Mouse (Mus musculus) mature B cell (primary cell): Measurements from ENCODE around the gene Fam210b.

Experiments used
- in situ Hi-C: fragments of 300-500 bp; cut with MboI; formaldehyde crosslinking; loops from 2 replicates; pipeline ENCODE4 v1.14.3; 2019

Gene Fam210b

DNA sequence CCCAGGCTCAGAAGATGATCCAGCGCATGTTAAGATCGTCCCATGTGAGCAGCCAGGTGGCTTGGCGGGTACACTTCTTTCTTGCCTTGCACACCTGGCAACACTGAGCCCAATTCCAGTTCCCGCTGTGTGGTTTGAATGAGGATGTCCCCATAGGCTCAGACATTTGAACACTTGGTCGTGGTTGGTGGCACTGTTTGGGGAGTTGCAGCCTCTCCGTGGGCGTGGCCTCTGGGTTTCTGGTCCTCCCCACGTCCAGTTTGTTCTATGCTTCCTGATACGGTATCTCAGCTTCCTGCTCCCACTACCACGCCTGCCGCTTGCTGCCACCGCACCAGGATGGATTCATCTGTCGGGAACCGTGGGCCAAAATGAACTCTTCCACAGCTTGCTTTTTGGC is 4.4 kb downstream of the Fam210b start:
- in situ Hi-C loops: no loop called here

DNA sequence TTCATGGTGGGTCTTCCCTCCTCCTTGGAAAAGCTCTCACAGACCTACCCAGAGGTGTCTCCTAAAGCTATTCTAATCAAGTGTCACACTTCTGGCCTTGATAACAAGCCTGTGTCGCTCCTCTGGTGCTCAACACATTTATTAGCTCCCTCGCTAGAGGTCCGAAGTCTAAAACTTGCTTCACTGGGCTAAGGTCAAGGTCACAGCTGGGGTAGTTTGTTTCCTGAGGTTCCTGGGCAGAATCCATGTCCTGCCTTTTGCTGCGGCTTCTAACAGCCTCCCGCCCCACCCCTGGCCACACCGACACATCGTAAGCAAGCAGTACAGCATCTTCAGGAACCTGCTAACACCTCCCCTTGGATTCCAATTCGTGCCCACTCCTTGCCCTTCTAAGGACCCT is 5.4 kb downstream of the Fam210b start:
- in situ Hi-C loops: no loop called here

DNA sequence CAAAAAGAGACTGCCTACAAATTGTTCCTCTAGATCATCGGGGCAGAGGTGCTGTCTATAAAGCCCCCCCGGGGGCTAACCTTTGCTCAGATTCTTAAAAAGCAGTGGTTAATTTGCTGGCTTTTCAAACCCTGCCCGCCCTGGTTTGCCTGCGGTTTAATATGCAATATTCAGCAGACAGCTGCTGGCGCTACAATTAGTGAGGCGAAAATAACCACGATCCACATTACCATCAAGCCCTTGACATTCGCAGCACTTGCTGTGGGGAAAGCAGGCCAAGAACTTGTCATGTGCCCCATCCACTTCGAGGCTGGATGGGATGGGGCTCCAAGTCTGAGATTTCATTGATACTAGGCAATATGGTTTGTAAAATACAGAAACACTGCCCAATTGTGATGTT is 7.9 kb downstream of the Fam210b start:
- in situ Hi-C loops: no loop called here

DNA sequence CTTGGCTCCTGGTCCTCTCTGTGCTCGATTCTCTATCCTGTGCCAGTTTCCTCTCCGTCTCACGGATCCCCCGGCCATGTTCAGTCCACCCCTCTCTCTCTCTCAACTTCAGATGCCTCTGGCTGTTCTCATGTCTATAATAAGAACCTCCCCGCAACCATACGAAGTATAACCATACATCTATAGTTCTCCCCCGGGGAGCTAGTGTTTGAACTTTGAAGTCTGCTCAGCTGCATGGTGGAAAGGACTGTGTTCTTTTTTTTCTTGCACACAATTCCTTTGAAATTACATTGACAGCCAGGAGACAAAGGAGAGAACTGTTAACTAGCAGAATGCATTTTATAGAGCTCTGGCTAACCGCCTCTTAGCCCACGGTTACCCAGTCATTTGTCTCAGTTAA is 9.4 kb downstream of the Fam210b start:
- in situ Hi-C loops: no loop called here

DNA sequence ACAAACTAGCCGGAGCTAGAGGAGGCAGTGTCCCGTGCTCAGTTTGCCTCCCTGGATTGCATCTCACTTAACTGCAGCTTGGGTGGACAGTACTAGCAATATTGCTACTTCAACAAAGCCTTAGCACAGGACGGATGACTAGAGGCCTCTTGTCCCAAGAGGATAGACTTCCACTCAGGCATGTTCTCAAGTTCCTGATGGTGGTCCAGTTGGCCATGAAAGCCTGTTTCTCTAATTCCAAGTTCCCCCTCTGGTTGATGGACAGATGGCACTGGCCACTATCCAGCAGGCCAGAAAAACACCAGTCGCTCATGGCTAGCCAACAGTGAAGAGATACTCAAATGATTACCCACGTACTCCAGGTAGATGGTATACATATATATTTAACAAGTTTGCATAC is 10.5 kb downstream of the Fam210b start:
- in situ Hi-C loops: no loop called here

DNA sequence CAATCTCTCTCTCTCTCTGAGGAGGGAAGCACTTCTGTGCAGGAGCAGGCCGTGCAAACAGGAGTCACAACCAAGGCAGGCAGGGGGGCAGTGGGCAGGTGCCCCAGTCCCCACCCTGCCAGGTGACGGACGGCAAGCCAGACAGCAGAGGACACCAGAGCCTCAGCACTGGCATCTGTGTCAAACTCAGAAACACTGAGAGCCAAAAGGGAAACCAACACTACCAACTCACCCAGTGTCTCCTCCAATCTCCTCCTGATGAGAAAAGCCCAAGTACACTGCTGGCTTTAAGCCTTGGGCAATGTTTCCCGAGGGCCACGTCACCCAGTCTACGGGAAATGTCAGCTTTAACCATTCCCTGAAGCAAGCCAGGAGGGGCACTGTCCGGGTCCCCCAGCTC is 17.8 kb downstream of the Fam210b start:
- in situ Hi-C loops: no loop called here

DNA sequence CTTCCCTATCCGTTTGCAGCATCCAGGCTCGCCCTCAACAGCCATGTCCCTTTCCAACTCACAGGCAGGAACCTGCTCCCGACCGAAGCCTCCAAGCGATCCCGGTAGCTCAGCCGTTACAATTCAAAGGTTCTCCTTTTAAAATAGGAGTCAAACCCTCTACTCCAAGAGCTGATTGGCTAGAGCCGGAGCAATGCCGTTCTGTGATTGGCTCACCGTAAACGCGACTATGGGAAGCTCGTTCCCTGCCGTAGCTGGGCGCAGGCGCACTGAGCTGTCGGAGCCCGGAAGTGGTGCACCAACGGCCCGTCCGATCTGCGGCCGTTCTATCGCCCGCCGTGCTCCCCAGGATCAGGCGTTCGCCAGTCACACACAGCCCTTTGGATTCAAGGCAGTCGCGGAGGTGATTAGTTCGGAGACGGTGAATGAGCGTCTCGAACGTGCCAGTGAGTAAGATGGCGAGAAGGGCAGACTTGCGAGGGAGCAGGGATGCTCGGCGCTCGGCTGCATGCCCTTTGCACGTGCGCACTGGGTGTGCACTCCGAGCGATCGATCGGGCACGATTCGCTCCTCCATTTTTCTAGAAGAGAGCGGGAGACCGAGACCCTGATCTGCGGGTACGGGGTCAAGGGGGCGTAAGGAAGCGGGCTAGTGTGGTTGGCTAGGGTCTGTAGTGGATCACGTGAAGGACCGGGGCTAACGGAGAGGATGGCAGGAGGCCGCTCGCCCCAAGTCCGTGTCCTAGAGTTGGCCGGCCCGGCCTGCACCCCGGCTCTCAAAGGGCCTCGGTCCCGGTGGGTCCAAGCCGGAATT is 25.3 kb downstream of the Fam210b start, which contains the start of the genes Aurka and Cstf1:
Gene Aurka, minus strand, starts transcription at position 125 of the 813 bp plus-strand sequence.
Gene Cstf1, plus strand, starts transcription at position 271 of the 813 bp plus-strand sequence.
- in situ Hi-C loops: loop anchor here (10.0 kb wide), 1 partner anchor 624 kb away; no protein-coding TSS in a partner anchor

DNA sequence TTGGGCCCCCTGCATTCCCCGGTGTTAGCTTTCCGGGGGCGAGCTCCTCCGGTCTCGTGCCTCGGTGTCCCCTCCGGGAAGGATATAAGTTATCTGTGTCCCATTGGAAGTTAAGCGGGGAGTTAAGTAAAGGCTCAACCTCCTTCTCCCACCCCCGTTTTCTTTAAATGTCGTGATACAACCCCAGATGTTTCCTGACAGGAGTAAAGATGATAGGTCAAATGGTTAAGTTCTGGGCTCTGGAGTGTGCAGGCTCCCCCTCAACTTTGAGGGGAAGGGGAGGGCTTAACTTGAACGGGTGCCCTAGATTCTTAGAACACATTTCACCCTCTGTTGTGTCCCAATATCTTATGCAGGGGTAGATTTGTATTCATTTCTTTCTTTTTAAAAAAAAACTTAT is 25.9 kb downstream of the Fam210b start:
- in situ Hi-C loops: loop anchor here (10.0 kb wide), 1 partner anchor 624 kb away; no protein-coding TSS in a partner anchor

DNA sequence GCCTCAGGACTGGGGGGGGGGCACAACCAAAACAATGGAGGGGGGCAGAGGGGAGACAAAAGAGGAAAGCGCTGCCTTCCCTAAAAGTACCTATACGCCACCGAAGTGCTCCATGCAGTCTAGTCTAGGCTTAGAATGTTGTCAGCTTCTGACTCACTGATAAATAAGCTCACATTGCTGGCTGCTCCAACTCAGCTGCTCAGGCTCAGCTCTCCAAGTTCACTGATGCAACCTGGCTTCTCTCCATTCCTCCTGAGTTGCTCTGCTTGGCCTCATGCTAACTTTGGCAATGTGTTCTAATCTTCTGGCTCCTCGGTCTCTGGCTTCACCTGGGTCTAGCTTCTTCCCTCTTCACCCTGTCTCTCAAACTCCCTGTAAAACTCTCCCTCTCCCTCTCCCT is 31.2 kb downstream of the Fam210b start:
- in situ Hi-C loops: loop anchor here (10.0 kb wide), 1 partner anchor 618 kb away; no protein-coding TSS in a partner anchor

DNA sequence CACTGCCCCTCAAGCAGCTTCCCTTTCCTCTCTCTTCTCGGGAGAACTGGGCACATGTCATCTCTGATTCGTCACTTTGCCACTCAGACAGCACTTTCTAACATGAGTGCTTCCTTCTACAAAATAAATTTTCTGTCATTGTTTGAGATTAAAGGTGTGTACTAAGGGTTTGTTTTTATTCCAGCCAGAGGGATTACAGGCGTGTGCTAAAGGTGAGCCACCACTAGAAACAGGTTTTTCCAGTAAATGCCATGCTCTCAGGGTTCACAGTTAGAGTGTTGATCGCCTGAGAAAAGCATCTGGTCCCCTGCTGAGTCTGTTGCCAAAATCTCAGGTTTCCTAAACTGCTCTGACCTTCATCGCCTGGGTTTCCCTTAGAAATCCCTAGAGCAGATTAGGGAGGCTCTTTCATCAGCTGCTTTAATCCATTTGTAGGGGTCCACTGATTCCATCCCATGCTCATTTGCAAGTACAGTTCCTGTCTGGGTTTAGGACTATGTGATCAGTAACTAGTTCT is 31.7 kb downstream of the Fam210b start:
- in situ Hi-C loops: loop anchor here (10.0 kb wide), 1 partner anchor 618 kb away; no protein-coding TSS in a partner anchor

DNA sequence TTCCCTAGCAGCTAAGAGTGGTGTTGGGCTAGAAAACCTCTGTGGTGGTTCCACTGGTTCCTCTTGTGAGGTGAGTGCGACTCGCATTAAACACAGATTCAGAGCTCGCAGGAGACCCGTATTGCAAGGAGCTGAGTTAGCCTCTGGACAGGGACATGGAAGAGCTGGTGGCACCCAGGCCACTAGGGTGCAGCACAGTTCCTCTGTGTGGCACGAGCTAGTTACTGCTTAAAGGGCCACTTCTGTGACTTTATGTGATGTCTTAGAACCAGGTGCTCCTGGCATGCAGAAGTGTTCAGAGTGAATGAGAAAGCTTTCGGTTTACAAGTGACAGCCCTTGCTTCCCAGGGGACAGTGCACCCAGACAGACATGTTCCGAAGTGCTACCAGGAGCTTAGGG is 33.0 kb downstream of the Fam210b start:
- in situ Hi-C loops: loop anchor here (10.0 kb wide), 1 partner anchor 616 kb away; no protein-coding TSS in a partner anchor

DNA sequence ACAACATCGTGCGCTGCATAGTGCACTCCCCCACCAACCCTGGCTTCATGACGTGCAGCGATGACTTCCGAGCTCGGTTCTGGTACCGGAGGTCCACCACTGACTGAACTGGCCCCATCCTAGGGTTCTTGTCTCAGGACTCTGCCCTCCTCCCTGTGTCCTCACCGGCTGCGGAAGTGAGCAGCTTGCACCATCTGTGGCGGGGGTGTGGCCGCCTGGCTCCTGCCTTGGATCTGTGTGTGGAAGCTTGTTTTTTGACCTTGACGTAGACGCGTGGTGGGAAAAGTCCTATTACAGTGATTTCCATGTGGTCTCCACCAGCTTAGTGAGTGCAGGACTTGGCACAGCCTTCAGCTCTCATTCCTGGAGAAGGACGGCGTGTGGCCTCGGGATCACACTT is 35.1 kb downstream of the Fam210b start:
- in situ Hi-C loops: loop anchor here (5.0 kb wide), 1 partner anchor 62 kb away; the partner anchor contains the start of gene Rtf2

DNA sequence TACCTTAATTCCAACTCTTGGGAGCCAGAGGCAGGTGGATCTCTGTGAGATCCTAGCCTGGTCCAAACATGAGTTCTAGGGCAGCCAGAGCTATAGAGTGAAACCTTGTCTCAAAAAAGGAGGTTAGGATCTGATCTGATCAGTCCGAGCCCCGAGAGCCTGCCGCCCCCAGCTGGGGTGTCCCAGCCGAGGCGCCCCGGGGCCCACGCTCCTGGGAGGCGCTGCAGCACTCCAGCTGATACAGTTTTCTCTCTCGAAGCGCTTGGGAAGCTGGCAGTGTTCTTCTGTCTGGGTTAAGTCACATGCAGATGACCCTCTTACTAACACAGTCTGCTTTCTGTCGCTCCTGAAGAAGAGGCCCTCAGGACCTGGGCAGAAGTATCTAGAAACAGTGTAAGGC is 36.0 kb downstream of the Fam210b start:
- in situ Hi-C loops: loop anchor here (5.0 kb wide), 1 partner anchor 61 kb away; the partner anchor contains the start of gene Rtf2

DNA sequence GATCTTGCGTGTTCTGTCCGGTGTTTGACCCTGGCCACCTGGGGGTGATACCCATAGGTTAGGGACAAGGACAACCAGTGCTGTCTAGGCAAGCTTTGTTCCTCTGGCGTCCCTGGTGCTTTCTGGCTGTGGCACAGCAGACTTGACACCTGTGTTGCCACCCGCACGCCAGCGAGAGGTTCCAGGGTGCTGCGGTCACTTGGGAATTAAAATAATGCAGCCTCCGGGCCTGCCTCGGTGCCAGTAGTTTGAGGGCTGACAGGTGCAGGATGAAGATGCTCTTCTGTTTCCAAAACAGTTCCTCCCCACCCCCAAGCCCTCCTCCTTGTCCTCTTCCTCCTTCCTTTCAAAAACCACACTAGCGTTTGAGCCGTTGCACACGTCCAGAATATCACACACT is 36.5 kb downstream of the Fam210b start:
- in situ Hi-C loops: loop anchor here (5.0 kb wide), 1 partner anchor 60 kb away; the partner anchor contains the start of gene Rtf2

DNA sequence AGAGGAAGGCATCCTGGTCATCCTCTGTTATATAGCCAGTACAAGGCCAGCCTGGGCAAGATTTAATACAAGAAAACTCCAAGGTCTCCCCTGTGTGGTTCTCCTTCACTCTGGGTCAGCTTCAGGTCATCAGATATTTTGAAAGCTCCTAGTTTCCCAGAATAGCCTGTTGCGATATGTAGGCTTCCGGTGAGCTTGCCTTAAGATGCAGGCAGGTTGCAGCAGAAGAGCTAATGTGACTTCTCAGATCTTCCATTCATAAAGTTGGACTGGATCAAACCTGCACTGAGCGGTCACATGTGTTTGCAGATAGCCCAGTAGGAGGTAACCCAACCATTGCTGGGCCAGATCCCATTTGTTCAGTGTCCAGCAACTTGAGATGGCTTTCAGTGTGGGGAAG is 39.4 kb downstream of the Fam210b start:
- in situ Hi-C loops: loop anchor here (5.0 kb wide), 1 partner anchor 58 kb away; the partner anchor contains the start of gene Rtf2

DNA sequence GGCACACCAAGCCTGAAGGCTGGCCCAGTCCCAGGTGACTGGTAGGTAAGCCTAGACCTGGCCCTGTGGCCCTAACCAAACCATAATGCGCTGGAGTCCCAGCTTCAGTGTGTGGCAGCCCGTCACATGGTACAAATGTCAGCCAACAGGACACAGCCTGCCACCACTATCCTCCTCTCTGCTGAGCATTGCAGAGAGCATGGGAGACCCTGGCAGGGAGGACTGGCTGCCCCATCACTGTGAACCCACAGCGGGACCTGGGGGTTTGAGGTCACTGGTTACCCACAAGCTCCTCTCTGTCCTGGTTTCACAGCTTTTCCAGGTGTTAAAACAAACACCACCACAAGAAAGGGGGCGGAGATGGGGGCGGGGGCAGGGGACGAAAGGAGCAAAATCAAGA is 45.0 kb downstream of the Fam210b start:
- in situ Hi-C loops: no loop called here

DNA sequence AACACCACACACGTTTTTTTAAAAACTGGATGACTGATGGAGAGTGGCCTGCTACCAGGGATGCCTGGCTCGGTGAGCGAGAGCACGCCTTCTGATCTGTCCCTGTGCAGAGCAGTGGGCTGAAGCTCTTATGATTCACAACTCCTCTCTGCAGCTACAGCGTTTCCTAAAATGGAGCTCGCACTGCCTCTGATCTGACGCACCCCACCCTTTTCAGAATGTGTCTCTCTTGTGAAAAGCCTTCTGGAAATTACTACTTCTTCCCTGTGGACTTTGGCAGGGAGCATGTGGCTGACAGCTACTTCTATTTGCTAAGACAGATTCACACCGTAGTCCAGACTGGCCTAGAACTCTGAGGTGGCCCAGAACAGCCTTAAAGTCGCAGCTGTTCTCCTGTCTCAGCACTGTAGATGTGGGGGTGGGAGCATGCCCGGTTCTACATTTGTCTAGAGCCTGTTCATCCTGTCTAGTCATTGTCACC is 46.7 kb downstream of the Fam210b start:
- in situ Hi-C loops: no loop called here

DNA sequence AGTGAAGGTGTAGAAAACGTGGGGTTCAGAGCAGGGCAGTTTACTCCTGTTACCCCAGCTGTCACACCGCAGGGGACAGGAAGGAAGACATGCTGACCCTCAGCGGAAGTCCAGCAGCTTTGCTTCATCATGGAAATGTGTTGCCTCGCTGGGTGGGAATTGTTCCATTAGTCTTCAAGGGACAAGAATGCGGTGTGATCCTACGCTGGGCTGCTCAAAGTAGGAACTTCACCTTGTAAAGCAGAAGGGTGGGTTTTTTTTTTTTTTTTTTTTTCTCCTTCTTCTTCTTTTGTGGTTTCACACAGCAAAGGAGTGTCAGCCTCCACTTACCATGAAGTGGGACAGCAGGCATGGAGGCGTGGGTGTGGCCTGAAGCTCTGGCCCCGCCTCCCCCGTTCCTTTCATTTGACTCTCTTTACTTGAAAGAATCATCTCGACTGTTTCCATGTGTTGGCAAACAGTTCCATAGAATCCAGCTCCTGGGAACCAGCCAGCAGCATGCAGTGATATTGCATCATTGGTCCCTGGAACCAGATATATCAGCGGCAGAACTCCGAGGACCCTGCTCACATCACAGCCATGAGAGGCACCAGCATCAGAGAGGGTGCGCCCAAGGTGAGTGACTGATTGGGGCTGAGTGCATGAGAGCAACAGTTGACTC is 48.2 kb downstream of the Fam210b start, which contains the start of gene Cass4:
Gene Cass4, plus strand, starts transcription at position 404 of the 661 bp plus-strand sequence.
- in situ Hi-C loops: no loop called here

DNA sequence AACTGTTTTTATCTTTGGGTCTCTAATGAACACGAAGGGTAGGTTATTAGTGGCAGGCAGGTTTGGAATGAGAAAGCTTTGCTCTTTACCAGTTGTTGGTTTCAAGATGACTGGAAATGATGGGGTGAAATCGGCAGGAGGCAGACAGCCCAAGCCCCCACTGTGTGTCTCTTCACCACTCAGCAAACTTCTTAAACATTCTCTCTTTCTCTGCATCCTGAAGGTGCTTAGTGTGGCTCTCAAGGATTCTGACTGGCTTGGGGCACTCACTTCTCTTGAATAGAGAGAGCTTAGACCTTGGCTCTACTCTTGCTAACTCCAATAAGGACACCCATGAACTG is 48.7 kb downstream of the Fam210b start:
- in situ Hi-C loops: no loop called here

DNA sequence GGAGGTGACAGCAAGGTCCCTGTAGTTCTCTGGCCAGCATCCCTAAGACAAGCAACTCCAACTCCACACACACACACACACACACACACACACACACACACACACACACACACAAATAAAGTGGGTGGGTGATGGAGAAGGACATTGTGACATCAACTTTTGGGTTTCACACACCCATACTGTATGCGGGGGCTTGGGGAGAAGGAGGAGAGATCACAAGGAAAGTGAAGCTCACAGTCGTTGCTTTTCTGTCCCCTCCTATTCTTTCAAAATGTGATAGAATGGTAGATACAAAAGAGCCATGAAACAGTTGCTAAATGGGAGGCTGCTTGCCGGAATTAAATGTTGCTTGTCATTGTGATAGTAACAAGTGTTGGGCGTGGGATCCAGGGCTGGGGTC is 49.3 kb downstream of the Fam210b start:
- in situ Hi-C loops: no loop called here

DNA sequence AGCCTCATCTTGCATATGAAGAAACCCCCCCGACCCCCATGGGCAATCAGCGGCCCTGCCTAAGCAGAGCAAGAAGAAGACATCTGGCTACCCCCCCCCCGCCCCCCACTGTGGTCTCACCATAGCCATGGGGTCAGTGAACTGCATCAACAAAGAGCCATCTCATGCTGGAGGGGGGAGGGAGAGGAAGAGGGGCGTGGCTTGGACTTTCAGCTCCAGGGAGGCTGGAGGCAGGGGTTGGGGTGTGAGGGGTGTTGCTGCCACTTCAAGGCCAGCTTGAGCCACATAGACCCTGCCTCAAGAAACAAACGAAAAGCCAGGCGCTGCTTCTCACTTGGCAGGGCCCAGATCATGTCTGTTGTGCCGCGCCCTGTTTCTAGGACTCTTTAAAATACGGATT is 50.6 kb downstream of the Fam210b start:
- in situ Hi-C loops: no loop called here

DNA sequence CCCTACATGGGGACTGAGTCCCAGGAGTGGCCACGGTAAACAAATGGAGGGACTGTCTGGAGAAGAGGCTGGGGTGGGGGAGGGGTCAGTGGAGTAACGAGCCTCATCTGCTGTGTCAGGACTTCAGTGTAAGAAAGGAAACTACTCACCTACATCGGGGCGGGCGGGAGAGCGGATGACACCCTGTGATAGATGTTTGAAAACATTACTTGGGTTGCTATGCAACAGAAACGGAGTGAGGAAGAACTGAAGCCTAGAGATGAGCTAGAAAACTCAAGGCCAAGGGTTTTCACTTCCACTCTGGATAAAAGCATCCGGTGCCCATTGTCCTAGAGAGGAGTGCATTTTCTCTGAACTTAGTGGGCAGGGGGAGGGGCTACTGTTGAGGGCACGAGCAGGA is 54.5 kb downstream of the Fam210b start:
- in situ Hi-C loops: loop anchor here (5.0 kb wide), 1 partner anchor 37 kb away; no protein-coding TSS in a partner anchor
